Mouse (Mus musculus) megakaryocyte, adult 5-6 weeks (primary cell): Measurements from ENCODE around the gene Foxo6. TPM values are rescaled to one million over a fixed set of nuclear protein-coding genes. Genes with fewer than 3 reads are reported as not detected.

Source experiments
- total RNA-seq, 2 experiments: library from RNA; stranded (forward) in 1 of 2; stranded (reverse) in 1 of 2; fragments of 153-499, 151-499 nt in 1 of 2; fragments of 221-1000, 200-1000 nt in 1 of 2; gene quantifications; 2 replicates each; pipeline versions ENCODE4 v1.2.3 to v1.2.4; 2015 to 2017

Foxo6 gene
- total RNA-seq, 2 experiments from 2014 or later: not detected

Other genes starting within 250 kb of the Foxo6 start
- not detected in 2 replicates for gene AL607142.1, start 222.4 kb downstream of the Foxo6 start, total RNA-seq (2015)
- not detected in 2 replicates for gene AL607142.1, start 222.4 kb downstream of the Foxo6 start, total RNA-seq (2017)
- gene Edn2, start 126.1 kb downstream of the Foxo6 start, total RNA-seq (2015): not detected in 2 replicates
- not detected in 2 replicates for gene Edn2, start 126.1 kb downstream of the Foxo6 start, total RNA-seq (2017)
- 31.3 and 41.7 TPM in 2 replicates for gene Scmh1, start 117.9 kb upstream of the Foxo6 start, total RNA-seq (2015)
- gene Scmh1, start 117.9 kb upstream of the Foxo6 start, total RNA-seq (2017): 6.8 and 9.0 TPM in 2 replicates
- gene Slfnl1, start 244.9 kb upstream of the Foxo6 start, total RNA-seq (2015): 0.22 TPM in 1 of 2 replicates, not detected in the other
- not detected in 2 replicates for gene Slfnl1, start 244.9 kb upstream of the Foxo6 start, total RNA-seq (2017)